Mouse (Mus musculus) bone marrow macrophage, adult 2 months (primary cell): ENCODE measurements around the gene Ddx6.

Experiments used
- CTCF ChIP-seq: IDR thresholded peaks from 2 replicates; pipeline ENCODE4 v1.5.1; 2012; ENCODE audit warnings: low read depth, mild to moderate bottlenecking, low read length, moderate library complexity
- POLR2A ChIP-seq: IDR thresholded peaks from 2 replicates; pipeline ENCODE4 v1.6.1; 2012; ENCODE audit warnings: mild to moderate bottlenecking, low read depth, low read length, borderline replicate concordance

GRCm38 (mm10) chr9:44637551-44638169 is 33.0 kb downstream of the Ddx6 start:
- TF ChIP-seq POLR2A = no peak
- no peak for TF ChIP-seq CTCF
